Mouse (Mus musculus) MEL (cell line): ENCODE data around the gene Ahcyl2. TPM values are rescaled to one million over a fixed set of nuclear protein-coding genes. Genes with fewer than 3 reads are reported as not detected.
A peak's percentile ranks its signal among the peaks of the same experiment; 100 is the strongest.

ENCODE experiments used
- DNase-seq: peaks from one replicate; pipeline ENCODE4 v3.0.0; 2011; ENCODE audit warnings: low read depth, low spot score
- H3K27ac ChIP-seq: 2 replicates; pipeline ENCODE4 v1.5.1; 2012; ENCODE audit warnings: low read depth, mild to moderate bottlenecking, control low read depth, low read length, moderate library complexity; ENCODE audit not compliant: control insufficient read depth
- H3K27me3 ChIP-seq, 2 experiments: fragments of 150-350 bp in 1 of 2; sonication (generic) in 1 of 2; 2 replicates each; pipeline ENCODE4 v1.6.1; 2012; ENCODE audit warnings: low read length in 2 of 2, mild to moderate bottlenecking in 2 of 2, improper control_type of control experiment in 1 of 2, moderate library complexity in 1 of 2; ENCODE audit not compliant: insufficient read depth in 2 of 2, control insufficient read depth in 1 of 2
- H3K36me3 ChIP-seq, 2 experiments: 2 replicates each; pipeline ENCODE4 v1.6.1; 2012 to 2014; ENCODE audit warnings: low read length in 2 of 2, improper control_type of control experiment in 1 of 2, inconsistent platforms in 1 of 2, mild to moderate bottlenecking in 1 of 2; ENCODE audit not compliant: insufficient read depth in 2 of 2, control insufficient read depth in 1 of 2
- H3K4me1 ChIP-seq, 2 experiments: fragments of 150-350 bp in 1 of 2; sonication (generic) in 1 of 2; 2 replicates each; pipeline ENCODE4 v1.6.1; 2012; ENCODE audit warnings: low read length in 2 of 2, improper control_type of control experiment in 1 of 2, mild to moderate bottlenecking in 1 of 2; ENCODE audit not compliant: insufficient read depth in 2 of 2, control insufficient read depth in 1 of 2
- H3K4me3 ChIP-seq, 2 experiments: fragments of 150-350 bp in 1 of 2; sonication (generic) in 1 of 2; 2 replicates each; pipeline ENCODE4 v1.5.1; 2012; ENCODE audit warnings: low read depth in 2 of 2, low read length in 2 of 2, mild to moderate bottlenecking in 2 of 2, moderate library complexity in 2 of 2, control low read depth in 1 of 2, improper control_type of control experiment in 1 of 2; ENCODE audit not compliant: control insufficient read depth in 1 of 2, insufficient read depth in 1 of 2
- H3K79me2 ChIP-seq: 2 replicates; pipeline ENCODE4 v1.6.1; 2012; ENCODE audit warnings: mild to moderate bottlenecking, low read length, moderate library complexity; ENCODE audit not compliant: control insufficient read depth, poor library complexity, insufficient read depth
- H3K9ac ChIP-seq: 2 replicates; pipeline ENCODE4 v1.6.1; 2012; ENCODE audit warnings: low read depth, mild to moderate bottlenecking, control low read depth, low read length, moderate library complexity; ENCODE audit not compliant: control insufficient read depth, poor library complexity, severe bottlenecking
- H3K9me3 ChIP-seq: fragments of 150-350 bp; sonication (generic); replicated peaks from 2 replicates; pipeline ENCODE4 v1.6.1; 2012; ENCODE audit warnings: mild to moderate bottlenecking, low read length, improper control_type of control experiment, moderate library complexity; ENCODE audit not compliant: insufficient read depth
- ELF1 ChIP-seq: IDR thresholded peaks from 2 replicates; pipeline ENCODE4 v1.6.1; 2014; ENCODE audit warnings: low read depth, mild to moderate bottlenecking, inconsistent platforms, low read length, improper control_type of control experiment, moderate library complexity
- KAT2A ChIP-seq: conservative IDR thresholded peaks from 2 replicates; pipeline ENCODE4 v1.6.1; 2012; ENCODE audit warnings: low read depth, low read length, improper control_type of control experiment, inconsistent platforms
- MAFK ChIP-seq: IDR thresholded peaks from 2 replicates; pipeline ENCODE4 v1.6.1; 2011; ENCODE audit warnings: low read depth, mild to moderate bottlenecking, low read length, improper control_type of control experiment, borderline replicate concordance
- MYB ChIP-seq: IDR thresholded peaks from 2 replicates; pipeline ENCODE4 v1.6.1; 2011; ENCODE audit warnings: mild to moderate bottlenecking, low read depth, low read length, improper control_type of control experiment
- POLR2A ChIP-seq, 2 experiments: IDR thresholded peaks; 2 replicates each; pipeline ENCODE4 v1.6.1; 2011 to 2012; ENCODE audit warnings: low read length in 2 of 2, mild to moderate bottlenecking in 2 of 2, control low read depth in 1 of 2, improper control_type of control experiment in 1 of 2, low read depth in 1 of 2, moderate library complexity in 1 of 2; ENCODE audit not compliant: control insufficient read depth in 1 of 2, insufficient read depth in 1 of 2, poor library complexity in 1 of 2
- POLR2AphosphoS5 ChIP-seq: IDR thresholded peaks from 2 replicates; pipeline ENCODE4 v1.6.1; 2012; ENCODE audit warnings: low read depth, borderline replicate concordance, mild to moderate bottlenecking, inconsistent platforms, low read length, moderate library complexity, mixed read lengths
- SIN3A ChIP-seq: IDR thresholded peaks from 2 replicates; pipeline ENCODE4 v1.6.1; 2012; ENCODE audit warnings: low read length, improper control_type of control experiment, inconsistent platforms
- TAL1 ChIP-seq: IDR thresholded peaks from 2 replicates; pipeline ENCODE4 v1.6.1; 2012; ENCODE audit warnings: mild to moderate bottlenecking, inconsistent platforms, low read length, moderate library complexity, mixed read lengths
- TCF12 ChIP-seq: IDR thresholded peaks from 2 replicates; pipeline ENCODE4 v1.6.1; 2014; ENCODE audit warnings: low read depth, mild to moderate bottlenecking, inconsistent platforms, low read length, improper control_type of control experiment, moderate library complexity
- ZKSCAN1 ChIP-seq: IDR thresholded peaks from 2 replicates; pipeline ENCODE4 v1.6.1; 2012; ENCODE audit warnings: low read depth, mild to moderate bottlenecking, inconsistent platforms, low read length, improper control_type of control experiment, moderate library complexity
- ZNF384 ChIP-seq: IDR thresholded peaks from 2 replicates; pipeline ENCODE4 v1.6.1; 2012; ENCODE audit warnings: low read depth, mild to moderate bottlenecking, inconsistent platforms, low read length, improper control_type of control experiment
- polyA plus RNA-seq, 2 experiments: library from polyadenylated mRNA; stranded (reverse) in 1 of 2; unstranded in 1 of 2; fragments of >175 nt in 1 of 2; fragments of >200 nt in 1 of 2; gene quantifications; 2 replicates each; pipeline versions ENCODE4 v1.2.1 to v1.2.4; 2012; ENCODE audit warnings: low replicate concordance in 2 of 2, low read depth in 1 of 2; ENCODE audit not compliant: insufficient read length in 2 of 2, insufficient read depth in 1 of 2, missing spikeins in 1 of 2
- total RNA-seq: library from RNA; depleted of rRNA; stranded (reverse); fragments of 300-350 nt; gene quantifications from 2 replicates; pipeline ENCODE4 v1.2.3, GENCODE M21; 2012

Ahcyl2 gene
- total and polyA plus RNA-seq, 3 experiments, result 16.9 to 17.0 TPM; not detected in 1

GRCm38 (mm10) chr6:29853213-29853899 is 85.5 kb downstream of the Ahcyl2 start (continued):
- TF ChIP-seq MAFK (no peak), SIN3A (0 out of 2 replicates have a peak, but pooled peaks have one; percentile 18)

DNA sequence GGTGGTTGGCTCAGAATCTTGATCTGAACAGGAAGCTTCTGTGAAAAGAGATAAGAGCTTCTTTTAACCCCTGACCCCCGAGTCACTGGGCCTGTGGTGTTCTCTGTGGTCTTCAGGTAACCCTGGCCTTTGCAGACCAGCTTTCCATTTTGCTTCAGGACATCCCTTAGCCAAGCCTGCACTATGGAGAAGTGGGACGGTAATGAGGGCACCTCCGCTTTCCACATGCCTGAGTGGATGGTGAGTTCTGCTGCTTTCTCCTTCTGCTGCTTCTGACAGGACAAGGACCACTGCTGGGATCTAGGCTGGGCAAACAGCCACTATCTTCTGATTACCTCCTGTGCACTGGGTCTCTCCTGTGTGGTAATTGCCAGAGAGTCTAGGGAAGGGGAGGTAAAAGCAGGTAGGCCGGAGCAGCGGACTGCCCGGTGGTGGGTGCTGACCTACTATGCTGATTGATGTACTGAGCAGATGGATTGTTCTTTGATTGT is 86.1 kb downstream of the Ahcyl2 start:
- Histone ChIP-seq H3K27me3 (no peaks in the 10 kb centered on the region), H3K79me2 (no peaks in the 10 kb centered on the region), H3K9me3 (no peaks in the 10 kb centered on the region), H3K4me1 (peaks cover 0 to 4% of the 10 kb centered on the region in 2 experiments; a peak in 2 of 4 replicates), H3K27ac (no peak overlapping the region), H3K4me3 (no peak overlapping the region), H3K36me3 (peaks cover 0 to 4% of the 10 kb centered on the region in 2 experiments; a peak in 2 of 4 replicates), H3K9ac (no peak overlapping the region)
- DNase-seq, result no peak
- TF ChIP-seq ELF1 (no peak), KAT2A (no peak), POLR2AphosphoS5 (no peak), TCF12 (peak; percentile 39; the same call in 1 of the 2 replicates), TAL1 (peak; percentile 36; the same call in 1 of the 2 replicates), POLR2A (IDR thresholded peaks at IDR 0.05; ENCODE audit: control insufficient read depth in 1 of 2, insufficient read depth in 1 of 2, low read depth in 1 of 2, low read length in 2 of 2, poor library complexity in 1 of 2) (no peak)
- TF ChIP-seq, all 39 proteins: peak for 2

GRCm38 (mm10) chr6:29858619-29859018 is 90.8 kb downstream of the Ahcyl2 start:
- H3K4me1 ChIP-seq, result peaks cover 0 to 4% of the 10 kb centered on the region in 2 experiments; a peak in 2 of 4 replicates
- no peak overlapping the region for H3K27ac ChIP-seq
- H3K4me3 ChIP-seq, result no peak overlapping the region
- H3K27me3 ChIP-seq, result no peaks in the 10 kb centered on the region
- H3K79me2 ChIP-seq, result no peaks in the 10 kb centered on the region
- H3K9ac ChIP-seq, result no peak overlapping the region
- H3K9me3 ChIP-seq, result no peaks in the 10 kb centered on the region
- peaks cover 0 to 4% of the 10 kb centered on the region in 2 experiments; a peak in 2 of 4 replicates for H3K36me3 ChIP-seq
- DNase-seq, result peak; percentile 26
- no peak for TF ChIP-seq MAFK
- no peak for TF ChIP-seq MYB
- TF ChIP-seq ZKSCAN1, result no peak
- no peak for TF ChIP-seq ZNF384
- 0 out of 2 replicates have a peak, but pooled peaks have one; percentile 19 for TF ChIP-seq TAL1
